Mouse (Mus musculus) thymus, adult 2 months (tissue): ENCODE results near the gene Tnrc6b. TPM values are rescaled to one million over a fixed set of nuclear protein-coding genes. Genes with fewer than 3 reads are reported as not detected.
"Not testable (repeated sequence)": the region's sequence is repeated elsewhere in the genome, so short reads cannot be mapped to it uniquely, and the experiment has no call there.

Source experiments
- DNase-seq: peaks from one replicate; pipeline ENCODE4 v3.0.0; 2021
- H3K27ac ChIP-seq: fragments of 200-500 bp; 2 replicates; pipeline ENCODE4 v1.5.1; 2012; ENCODE audit warnings: low read length, control low read depth; ENCODE audit not compliant: control insufficient read depth, insufficient read depth
- H3K27me3 ChIP-seq: fragments of 200-500 bp; 2 replicates; pipeline ENCODE4 v1.6.1; 2012; ENCODE audit warnings: mild to moderate bottlenecking, low read length, moderate library complexity, mixed read lengths; ENCODE audit not compliant: control insufficient read depth, insufficient read depth
- H3K36me3 ChIP-seq: fragments of 200-500 bp; 2 replicates; pipeline ENCODE4 v1.6.1; 2012; ENCODE audit warnings: mild to moderate bottlenecking, low read length, moderate library complexity; ENCODE audit not compliant: control insufficient read depth, insufficient read depth
- H3K4me1 ChIP-seq: fragments of 200-500 bp; replicated peaks from 2 replicates; pipeline ENCODE4 v1.6.1; 2012; ENCODE audit warnings: low read length; ENCODE audit not compliant: control insufficient read depth, insufficient read depth
- H3K4me3 ChIP-seq: fragments of 200-500 bp; 2 replicates; pipeline ENCODE4 v1.5.1; 2012; ENCODE audit warnings: mild to moderate bottlenecking, low read length, control low read depth, moderate library complexity; ENCODE audit not compliant: control insufficient read depth, insufficient read depth
- CTCF ChIP-seq: fragments of 200-500 bp; IDR thresholded peaks from 2 replicates; pipeline ENCODE4 v1.5.1; 2012; ENCODE audit warnings: mild to moderate bottlenecking, control low read depth, low read length, moderate library complexity, borderline replicate concordance; ENCODE audit not compliant: control insufficient read depth, poor library complexity, insufficient read depth; ENCODE audit errors: extremely low read depth
- POLR2A ChIP-seq: fragments of 200-500 bp; IDR thresholded peaks from 2 replicates; pipeline ENCODE4 v1.6.1; 2012; ENCODE audit warnings: mild to moderate bottlenecking, low read length, control low read depth, moderate library complexity; ENCODE audit not compliant: control insufficient read depth, poor library complexity, insufficient read depth; ENCODE audit errors: extremely low read depth
- WGBS: fragments of 180-500 bp; shearing (Covaris S2); methylation state at CpG from one replicate; pipeline ENCODE4 v1.1.7; 2018; 5-methylcytosine and 5-hydroxymethylcytosine counted together
- polyA plus RNA-seq: library from polyadenylated mRNA; depleted of rRNA; stranded (reverse); fragments of >200 nt; gene quantifications from 2 replicates; pipeline ENCODE4 v1.2.3, GENCODE M21; 2012

Tnrc6b gene
- polyA plus RNA-seq, 1 experiment = 57.9 TPM

- no peaks in the 10 kb centered on the region for H3K27me3 ChIP-seq
- no peaks in the 10 kb centered on the region for H3K4me1 ChIP-seq
- no peak for TF ChIP-seq CTCF
- no peak for TF ChIP-seq POLR2A
- H3K4me3 ChIP-seq = no peak overlapping the region
- no peak for DNase-seq
- H3K27ac ChIP-seq = no peak overlapping the region
- H3K36me3 ChIP-seq = no peaks in the 10 kb centered on the region
- WGBS = 86% methylated on average over 1 of the region's 1 CpGs
These were observed 133.1 kb downstream of the Tnrc6b start for GRCm38 (mm10) chr15:80844262-80844661.

DNA sequence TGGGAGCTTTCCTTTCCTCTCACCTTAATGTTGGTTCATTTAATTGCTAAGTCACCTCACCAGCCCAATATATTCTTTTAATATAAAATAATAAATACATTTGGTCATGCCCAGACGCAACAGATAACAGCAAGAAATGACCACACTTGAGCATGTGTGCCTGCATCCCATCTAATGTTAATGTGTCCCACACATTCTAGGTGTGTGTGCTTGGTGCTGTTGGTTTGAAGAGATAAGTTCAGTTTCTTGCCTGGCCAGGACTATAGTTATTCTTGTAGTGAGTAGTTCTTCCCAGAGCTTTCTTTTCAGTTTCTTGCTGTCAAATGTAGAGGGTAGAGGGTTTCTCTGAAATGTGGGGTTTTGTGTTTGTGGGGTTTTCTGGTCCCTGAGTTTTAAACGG is 133.8 kb downstream of the Tnrc6b start:
- TF ChIP-seq CTCF (no peak), POLR2A (no peak)
- H3K36me3 ChIP-seq = no peaks in the 10 kb centered on the region
- WGBS = 93% methylated on average over 2 of the region's 2 CpGs
- no peaks in the 10 kb centered on the region for H3K4me1 ChIP-seq
- DNase-seq = no peak
- no peaks in the 10 kb centered on the region for H3K27me3 ChIP-seq
- H3K27ac ChIP-seq = no peak overlapping the region
- no peak overlapping the region for H3K4me3 ChIP-seq

DNA sequence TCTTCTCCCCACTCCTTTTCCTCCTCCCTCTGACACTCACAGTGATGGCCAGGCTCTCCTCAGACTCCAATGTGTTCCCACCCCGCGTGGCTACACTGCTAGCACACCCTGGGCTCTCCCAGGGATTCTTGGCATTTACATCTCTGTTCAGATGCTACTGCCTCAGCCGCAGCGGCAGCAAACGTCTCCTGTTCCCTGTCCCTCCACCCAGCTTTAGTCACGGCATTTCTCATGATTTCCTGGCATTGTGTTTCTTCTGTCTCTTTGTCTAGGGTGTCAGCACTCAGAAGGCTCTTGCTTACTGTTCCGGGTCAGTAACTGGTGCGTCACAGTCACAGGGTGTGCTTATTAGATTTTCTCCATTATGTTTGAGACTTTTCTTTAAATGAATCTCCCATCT is 138.9 kb downstream of the Tnrc6b start:
- no peak for DNase-seq
- WGBS = 92% methylated on average over 8 of the region's 8 CpGs
- TF ChIP-seq CTCF (no peak), POLR2A (no peak)
- no peaks in the 10 kb centered on the region for H3K27me3 ChIP-seq
- no peak overlapping the region for H3K4me3 ChIP-seq
- no peaks in the 10 kb centered on the region for H3K4me1 ChIP-seq
- H3K27ac ChIP-seq = no peak overlapping the region
- no peaks in the 10 kb centered on the region for H3K36me3 ChIP-seq

DNA sequence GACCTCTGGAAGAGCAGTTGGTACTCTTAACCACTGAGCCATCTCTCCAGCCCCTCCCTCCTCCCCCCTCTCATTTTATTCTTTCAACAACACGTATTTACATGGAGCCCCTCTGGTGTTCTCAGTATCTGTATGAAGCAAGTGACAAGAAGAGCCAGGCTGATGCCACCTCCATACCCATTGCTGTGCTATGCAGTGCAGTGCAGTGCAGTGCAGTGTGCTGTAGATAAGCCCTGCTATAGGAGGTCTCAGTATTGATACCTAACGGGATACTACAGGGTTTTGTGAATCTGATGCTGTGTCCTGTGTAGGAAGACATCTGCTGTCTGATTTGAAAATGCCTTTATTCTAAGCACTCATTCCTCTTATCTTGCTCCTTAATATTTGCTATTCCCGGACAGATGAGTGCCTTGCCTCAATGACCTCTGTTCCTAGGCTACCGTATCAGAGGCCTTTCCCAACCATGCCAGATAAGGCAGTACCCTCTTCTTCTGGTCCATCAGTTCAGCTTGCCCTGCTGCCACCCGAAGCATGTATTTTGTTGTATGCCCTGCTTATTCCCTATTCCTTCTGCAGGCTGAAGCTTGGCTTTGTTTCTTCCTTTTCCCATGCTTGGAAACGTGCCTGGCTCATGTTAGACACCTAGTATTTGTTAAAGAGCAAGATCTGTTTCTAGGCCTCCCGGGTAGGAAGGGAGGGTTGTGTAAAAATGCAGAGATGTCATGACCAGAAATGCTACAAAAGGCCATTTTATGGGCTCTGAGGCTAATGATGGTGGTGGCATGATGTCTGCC is 139.8 kb downstream of the Tnrc6b start:
- Histone ChIP-seq H3K36me3 (no peaks in the 10 kb centered on the region), H3K4me3 (no peak overlapping the region), H3K4me1 (no peaks in the 10 kb centered on the region), H3K27ac (no peak overlapping the region), H3K27me3 (no peaks in the 10 kb centered on the region)
- TF ChIP-seq CTCF (no peak), POLR2A (no peak)
- DNase-seq = no peak
- WGBS = 95% methylated on average over 7 of the region's 7 CpGs

GRCm38 (mm10) chr15:80852122-80852521 is 141.0 kb downstream of the Tnrc6b start:
- Histone ChIP-seq H3K27me3 (no peaks in the 10 kb centered on the region), H3K4me1 (no peaks in the 10 kb centered on the region), H3K36me3 (no peaks in the 10 kb centered on the region), H3K27ac (no peak overlapping the region), H3K4me3 (no peak overlapping the region)
- DNase-seq = no peak
- TF ChIP-seq CTCF = no peak
- no peak for TF ChIP-seq POLR2A
- 100% methylated on average over 5 of the region's 5 CpGs for WGBS

DNA sequence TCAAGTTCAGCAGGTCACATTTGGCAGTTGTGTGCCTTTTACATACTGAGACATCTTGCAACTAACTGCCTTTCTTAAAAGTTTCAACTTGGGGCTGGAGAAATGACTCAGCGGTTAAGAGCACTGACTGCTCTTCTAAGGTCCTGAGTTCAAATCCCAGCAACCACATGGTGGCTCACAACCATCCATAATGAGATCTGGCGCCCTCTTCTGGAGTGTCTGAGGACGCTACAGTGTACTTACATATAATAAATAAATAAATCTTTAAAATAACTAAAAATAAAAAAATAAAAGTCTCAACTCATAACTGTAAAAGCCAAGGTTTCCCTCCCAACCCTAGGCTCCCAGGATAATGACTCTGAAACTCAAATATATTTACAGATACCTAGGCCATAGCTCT is 141.4 kb downstream of the Tnrc6b start:
- H3K36me3 ChIP-seq, H3K4me3 ChIP-seq, H3K27ac ChIP-seq, DNase-seq, H3K4me1 ChIP-seq, H3K27me3 ChIP-seq: not testable (repeated sequence)
- WGBS = 92% methylated on average over 3 of the region's 3 CpGs

DNA sequence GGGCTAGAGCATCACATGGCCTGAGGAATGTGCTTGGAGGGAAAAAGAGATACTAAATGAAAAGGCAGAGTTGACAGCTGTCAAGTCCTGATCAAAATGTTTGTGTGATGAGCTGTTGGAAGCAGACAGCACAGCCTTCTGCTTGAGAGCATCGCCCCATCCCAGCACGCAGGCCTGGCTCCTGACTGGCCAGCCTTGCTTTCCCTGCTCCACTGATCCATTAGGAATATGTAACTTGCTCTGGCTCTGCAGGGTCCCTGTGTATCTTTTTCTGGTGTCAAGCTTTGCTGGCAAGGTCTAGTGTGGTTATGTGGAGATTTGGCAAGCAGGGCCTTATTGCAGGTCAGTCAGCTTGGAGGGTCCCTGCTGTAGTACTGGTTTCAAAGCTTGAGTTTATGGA is 148.3 kb downstream of the Tnrc6b start:
- H3K27me3 ChIP-seq = no peaks in the 10 kb centered on the region
- H3K27ac ChIP-seq = no peak overlapping the region
- no peak for DNase-seq
- peaks cover 16% of the 10 kb centered on the region for H3K36me3 ChIP-seq
- no peaks in the 10 kb centered on the region for H3K4me1 ChIP-seq
- TF ChIP-seq CTCF (no peak), POLR2A (no peak)
- no peak overlapping the region for H3K4me3 ChIP-seq
- 96% methylated on average over 2 of the region's 2 CpGs for WGBS
